Mouse (Mus musculus) testis, adult 2 months (tissue): ENCODE measurements around the gene Cacna1e.

ENCODE experiments used
- CTCF ChIP-seq: fragments of 200-500 bp; IDR thresholded peaks from 2 replicates; pipeline ENCODE4 v1.5.1; 2012; ENCODE audit warnings: low read depth, mild to moderate bottlenecking, inconsistent platforms, low read length, moderate library complexity; ENCODE audit not compliant: control insufficient read depth, insufficient read depth, insufficient replicate concordance
- POLR2A ChIP-seq: fragments of 200-500 bp; IDR thresholded peaks from 2 replicates; pipeline ENCODE4 v1.6.1; 2012; ENCODE audit warnings: low read depth, mild to moderate bottlenecking, inconsistent platforms, low read length, moderate library complexity; ENCODE audit not compliant: control insufficient read depth

DNA sequence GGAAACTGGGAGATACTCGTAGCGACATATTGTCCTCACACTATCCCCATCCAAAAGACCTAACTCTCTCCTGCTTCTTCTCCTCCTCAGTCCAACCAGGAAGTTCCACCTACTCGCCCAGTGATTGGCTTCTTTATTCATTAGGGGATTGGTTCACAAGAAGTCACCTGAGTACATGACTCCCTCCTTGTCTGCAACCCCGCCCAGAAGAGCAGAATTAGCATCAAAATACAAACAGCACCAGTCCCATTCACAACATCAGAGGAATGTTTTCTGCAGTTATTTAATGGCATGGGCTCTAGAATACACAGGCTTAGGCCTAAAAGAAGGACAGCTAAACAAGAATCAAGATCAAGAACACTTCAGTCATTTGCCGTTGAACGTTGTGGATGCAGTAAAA is 139.1 kb downstream of the Cacna1e start:
- TF ChIP-seq CTCF (no peak), POLR2A (no peak)
